Mouse (Mus musculus) brain, embryonic 18.5 days (tissue): ENCODE measurements at regions not wholly inside any gene's neighbourhood (a gene's known extent, or its start where the extent isn't known, plus 50 kb on each side); places are given as distances from the start of the nearest gene placed in this dataset.
A peak's percentile ranks its signal among the peaks of the same experiment; 100 is the strongest.

Experiments
- DNase-seq: peaks from one replicate; pipeline ENCODE4 v3.0.0-alpha.2; 2012; ENCODE audit warnings: low read depth, low spot score

DNA sequence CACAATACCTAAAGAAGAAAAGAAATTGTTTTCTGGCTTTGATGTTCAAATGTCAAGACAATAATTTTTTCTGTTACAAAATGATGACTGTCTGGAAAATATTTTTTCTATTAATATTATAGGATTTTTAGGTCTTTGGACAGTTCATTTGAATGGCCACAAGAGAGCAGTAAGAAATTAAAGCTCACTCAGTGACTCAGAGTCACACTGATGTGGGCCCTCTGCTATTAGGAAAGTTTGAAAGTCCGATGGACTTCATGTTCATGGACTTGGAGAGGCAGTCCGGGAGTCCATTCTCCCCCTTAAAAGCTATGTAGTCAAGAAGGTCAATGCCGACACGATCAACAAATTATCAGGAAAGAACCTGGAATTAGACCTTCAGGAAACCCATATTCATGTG lies 657.0 kb downstream of the Mecom start:
- DNase-seq: no peak

- no peak for DNase-seq
Measured at GRCm38 (mm10) chr3:29890286-29890685, 657.5 kb downstream of the Mecom start.

DNA sequence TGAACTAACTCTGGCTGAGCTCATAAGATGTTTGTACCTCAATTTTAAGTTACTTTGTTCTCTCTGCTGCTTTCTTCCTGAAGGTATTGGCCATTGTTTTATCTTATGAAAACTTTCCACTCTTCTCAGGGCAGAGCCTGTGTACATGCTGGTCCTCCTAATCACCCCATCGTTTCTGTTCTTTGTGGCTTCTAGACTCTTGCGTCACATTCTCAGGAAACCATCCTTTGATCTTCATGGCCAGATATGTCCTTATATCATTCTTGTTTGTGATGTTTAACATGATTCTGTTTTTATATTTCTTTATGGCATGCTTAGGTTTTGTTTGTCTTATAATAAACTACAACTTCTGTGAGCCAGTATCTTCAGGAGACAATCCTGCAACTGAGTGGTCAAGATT lies 658.2 kb downstream of the Mecom start:
- no peak for DNase-seq

GRCm38 (mm10) chr3:29879966-29880365 lies 667.8 kb downstream of the Mecom start:
- DNase-seq: no peak

GRCm38 (mm10) chr3:29875768-29876167 lies 672.0 kb downstream of the Mecom start:
- DNase-seq: no peak

DNA sequence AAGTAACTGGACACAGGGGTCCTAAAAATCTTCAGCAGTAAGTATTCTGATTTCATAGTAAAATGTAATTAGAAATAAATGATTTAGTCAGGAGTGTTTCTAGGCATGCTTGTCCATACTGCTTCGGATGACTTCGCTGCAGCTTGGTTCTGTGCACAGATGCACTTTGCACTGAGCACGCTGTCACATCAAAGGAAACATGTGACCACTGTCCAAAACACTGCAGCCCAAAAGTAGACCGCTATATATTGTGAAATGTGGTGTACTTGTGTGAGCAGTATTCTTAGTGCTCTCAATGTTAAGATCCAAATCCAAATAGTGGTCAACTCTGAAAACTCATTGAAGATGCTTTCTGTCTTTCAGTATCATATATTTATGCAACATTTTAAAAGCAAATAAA lies 685.4 kb downstream of the Mecom start:
- DNase-seq: no peak

DNA sequence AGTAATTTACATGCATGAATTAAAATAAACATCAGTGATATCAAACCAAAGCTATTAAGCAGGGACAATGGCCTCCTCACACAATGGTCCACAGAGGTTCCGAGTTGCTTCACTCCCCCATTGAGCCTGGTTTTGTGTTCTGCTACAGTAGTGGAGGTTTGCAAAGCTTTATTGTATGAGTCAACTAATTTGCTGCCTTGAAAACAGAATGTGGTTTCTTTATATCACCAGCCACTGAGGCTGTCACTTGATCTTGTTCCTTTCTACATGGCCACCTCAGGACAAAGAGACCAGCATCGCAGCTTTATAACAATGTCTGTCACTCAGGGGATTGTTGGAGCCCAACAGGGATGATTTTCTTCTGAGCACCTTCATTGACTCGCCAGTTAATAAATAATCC lies 695.3 kb downstream of the Mecom start:
- no peak for DNase-seq

GRCm38 (mm10) chr3:29835432-29835831 lies 712.4 kb downstream of the Mecom start:
- DNase-seq: no peak

- peak; percentile 10 for DNase-seq
Measured at GRCm38 (mm10) chr3:29834884-29835283, 712.9 kb downstream of the Mecom start.

DNA sequence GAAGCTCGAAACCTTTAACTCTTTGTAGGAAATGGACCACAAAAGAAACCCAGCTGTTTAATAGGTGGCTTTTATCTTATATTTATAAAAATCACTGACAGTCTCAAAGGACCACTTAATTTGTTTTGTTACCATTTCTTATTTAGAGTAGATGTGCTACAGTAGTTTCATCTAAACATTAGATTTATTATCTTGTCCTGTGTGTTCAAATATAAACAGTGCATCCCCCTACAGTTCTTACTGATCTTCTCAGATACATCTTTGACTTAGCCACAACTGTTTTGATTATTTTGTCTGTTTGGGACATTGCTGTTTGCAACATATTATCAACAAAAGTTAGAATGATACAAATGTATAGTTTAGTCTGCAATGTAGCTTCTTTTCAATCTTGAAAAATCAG lies 716.5 kb downstream of the Mecom start:
- no peak for DNase-seq

DNA sequence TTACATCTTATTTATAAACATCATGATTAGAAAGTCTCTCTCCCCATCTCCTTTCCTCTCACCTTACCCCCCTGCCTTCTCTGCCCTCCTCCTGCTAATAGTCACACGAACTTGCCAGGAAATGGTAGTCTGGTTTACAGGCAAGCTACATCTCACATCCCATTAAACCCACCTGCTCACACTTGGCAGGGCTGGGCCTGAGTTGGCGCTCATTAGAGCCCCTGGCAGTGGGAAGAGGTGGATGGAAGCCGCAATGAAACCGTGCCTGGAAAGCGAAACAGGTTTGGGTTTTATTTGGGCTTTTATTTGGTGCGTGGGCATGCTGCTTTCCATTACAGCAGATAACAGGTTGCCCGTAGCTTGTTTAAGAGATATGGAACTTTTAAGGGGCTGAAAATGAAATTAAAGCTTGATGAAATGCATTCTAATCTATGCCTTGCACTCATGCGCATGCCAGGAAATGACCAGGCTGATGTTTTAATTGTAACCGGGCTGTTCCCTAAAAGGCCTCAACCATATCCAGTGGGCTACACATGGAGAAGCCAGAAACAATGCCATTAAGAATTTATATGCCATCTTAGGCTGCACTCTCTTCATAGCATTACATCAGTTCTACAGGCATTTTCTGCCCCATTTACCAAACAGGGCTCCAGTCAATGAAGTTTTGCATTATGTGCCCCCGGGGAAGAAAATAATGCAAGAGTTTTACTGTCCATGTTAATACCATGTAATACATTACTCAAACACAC lies 725.0 kb downstream of the Mecom start:
- DNase-seq: no peak

DNA sequence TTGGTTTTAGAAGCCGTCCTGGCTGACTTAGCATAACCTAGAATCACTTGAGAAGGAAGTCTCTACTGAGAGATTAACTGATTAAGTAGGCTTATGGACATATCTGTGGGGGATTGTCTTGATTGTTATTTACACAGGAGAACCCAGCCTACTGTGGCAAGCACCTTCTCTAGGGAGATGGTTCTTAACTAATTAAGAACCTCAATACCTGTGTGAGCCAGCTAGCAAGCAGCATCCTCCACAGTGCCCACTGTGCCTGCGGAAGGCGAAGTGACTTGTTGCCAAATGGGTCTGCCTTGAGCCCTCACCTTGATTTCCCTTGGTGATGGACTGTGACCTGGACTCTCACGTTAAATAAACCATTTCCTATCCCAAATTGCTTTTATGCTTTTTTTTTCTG lies 730.8 kb downstream of the Mecom start:
- no peak for DNase-seq

GRCm38 (mm10) chr3:29813276-29813675 lies 731.5 kb downstream of the Egfem1 start:
- no peak for DNase-seq

- DNase-seq: peak; percentile 39
Measured at GRCm38 (mm10) chr3:29812480-29813240, 730.8 kb downstream of the Egfem1 start.

- no peak for DNase-seq
Measured at GRCm38 (mm10) chr3:29806046-29806445, 724.2 kb downstream of the Egfem1 start.

DNA sequence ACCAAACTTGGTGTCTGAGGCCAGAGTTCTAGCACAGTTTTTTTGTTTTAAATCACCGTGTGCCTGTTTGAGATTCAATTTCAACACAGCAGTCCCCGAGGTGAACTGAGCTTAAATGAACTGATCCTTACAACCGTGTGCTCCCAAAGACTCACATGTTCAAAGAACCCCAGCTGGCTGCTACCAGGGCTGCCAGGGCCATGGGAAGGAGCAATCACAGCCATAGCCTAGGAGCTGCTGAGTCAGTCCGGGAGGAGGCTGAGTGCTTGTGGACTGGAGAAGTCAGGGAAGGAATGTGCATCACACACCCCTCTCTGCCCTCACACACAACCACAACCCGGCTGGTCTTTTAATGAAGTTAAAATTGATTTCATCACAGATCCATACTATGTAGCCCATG lies 721.6 kb downstream of the Egfem1 start:
- DNase-seq: no peak

- no peak for DNase-seq
Measured at GRCm38 (mm10) chr3:29801081-29801480, 719.3 kb downstream of the Egfem1 start.

DNA sequence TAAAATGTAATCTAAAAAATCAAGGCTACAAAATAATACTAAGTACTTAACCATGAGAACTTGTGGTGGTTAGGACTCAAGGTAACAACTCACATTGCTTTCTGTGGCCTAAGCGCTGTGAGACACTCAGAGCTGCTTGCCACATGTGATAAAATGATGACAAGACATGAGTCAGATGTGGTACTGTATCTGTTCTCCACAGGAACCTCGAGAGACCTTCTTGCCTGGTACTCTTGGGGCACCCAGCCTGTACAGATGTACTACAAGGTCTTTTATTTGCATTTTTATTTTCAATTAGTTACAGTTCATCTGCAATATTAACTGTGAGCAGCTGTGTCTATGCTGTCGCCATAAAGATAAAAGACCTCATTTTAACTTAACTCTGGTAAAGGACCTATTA lies 692.5 kb downstream of the Egfem1 start:
- DNase-seq: no peak

- no peak for DNase-seq
Measured at GRCm38 (mm10) chr3:29771194-29771593, 689.4 kb downstream of the Egfem1 start.

- DNase-seq: no peak
Measured at GRCm38 (mm10) chr3:29768592-29768991, 686.8 kb downstream of the Egfem1 start.

- no peak for DNase-seq
Measured at GRCm38 (mm10) chr3:29764021-29764420, 682.2 kb downstream of the Egfem1 start.

GRCm38 (mm10) chr3:29757821-29758494 lies 676.1 kb downstream of the Egfem1 start:
- no peak for DNase-seq
